Mouse (Mus musculus) limb, embryonic 10.5 days (tissue): ENCODE data around the gene Bhlha15. TPM values are rescaled to one million over a fixed set of nuclear protein-coding genes. Genes with fewer than 3 reads are reported as not detected.

Experiments
- DNase-seq: peaks from one replicate; pipeline ENCODE4 v3.0.0-alpha.2; 2017; ENCODE audit warnings: low spot score
- H3K27ac ChIP-seq: fragments of 300-500 bp; sonication (generic); 2 replicates; pipeline ENCODE4 v1.5.1; 2016; ENCODE audit warnings: mild to moderate bottlenecking
- H3K27me3 ChIP-seq: fragments of 300-500 bp; sonication (generic); 2 replicates; pipeline ENCODE4 v1.6.1; 2016; ENCODE audit warnings: low read depth, mild to moderate bottlenecking; ENCODE audit not compliant: poor library complexity, severe bottlenecking
- H3K36me3 ChIP-seq: fragments of 300-500 bp; sonication (generic); 2 replicates; pipeline ENCODE4 v1.6.1; 2016; ENCODE audit warnings: mild to moderate bottlenecking, moderate library complexity
- H3K4me1 ChIP-seq: fragments of 300-500 bp; sonication (generic); 2 replicates; pipeline ENCODE4 v1.6.1; 2016
- H3K4me3 ChIP-seq: fragments of 300-500 bp; sonication (generic); 2 replicates; pipeline ENCODE4 v1.5.1; 2016; ENCODE audit warnings: mild to moderate bottlenecking, moderate library complexity
- H3K9me3 ChIP-seq: fragments of 300-500 bp; sonication (generic); replicated peaks from 2 replicates; pipeline ENCODE4 v1.6.1; 2016; ENCODE audit warnings: mild to moderate bottlenecking
- WGBS: fragments of 180-500 bp; shearing (Covaris S2); methylation state at CpG from one replicate; pipeline ENCODE4 v1.1.7; 2016; 5-methylcytosine and 5-hydroxymethylcytosine counted together
- polyA plus RNA-seq: library from polyadenylated mRNA; unstranded; fragments of >200 nt; fragmentation: Nextera tagmentation; extraction: Ambion mirVana; gene quantifications from 2 replicates; pipeline ENCODE4 v1.2.1, GENCODE M21; 2016

The Bhlha15 gene
- polyA plus RNA-seq, 1 experiment from 2014 or later: 0.11 TPM

DNA sequence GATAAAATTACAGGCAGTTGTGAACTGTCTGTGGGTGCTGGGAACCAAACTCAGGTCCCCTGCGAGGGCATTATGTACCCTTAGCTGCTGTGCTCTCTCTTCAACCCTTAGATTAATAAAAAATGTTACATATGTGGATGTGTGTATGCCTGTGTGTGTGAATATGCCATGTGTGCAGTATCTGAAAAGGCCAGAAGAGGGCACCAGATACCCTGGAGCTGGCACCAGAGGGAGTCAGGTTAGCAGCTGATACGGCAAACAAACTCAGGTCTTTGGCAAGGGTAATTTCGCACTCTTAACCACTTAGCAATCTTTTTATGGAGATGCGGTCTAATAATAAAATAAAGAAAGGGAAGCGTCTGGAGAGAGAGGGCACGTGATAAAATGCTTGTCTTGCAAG lies 12.3 kb downstream of the Bhlha15 start:
- DNase-seq: no peak
- WGBS: 96% methylated on average over 6 of the region's 6 CpGs
- peaks cover 63% of the 10 kb centered on the region for H3K36me3 ChIP-seq
- H3K9me3 ChIP-seq: no peaks in the 10 kb centered on the region; the same call in 1 of the 2 replicates
- H3K27me3 ChIP-seq: no peaks in the 10 kb centered on the region
- no peak overlapping the region for H3K27ac ChIP-seq
- H3K4me3 ChIP-seq: no peak overlapping the region
- no peaks in the 10 kb centered on the region for H3K4me1 ChIP-seq

DNA sequence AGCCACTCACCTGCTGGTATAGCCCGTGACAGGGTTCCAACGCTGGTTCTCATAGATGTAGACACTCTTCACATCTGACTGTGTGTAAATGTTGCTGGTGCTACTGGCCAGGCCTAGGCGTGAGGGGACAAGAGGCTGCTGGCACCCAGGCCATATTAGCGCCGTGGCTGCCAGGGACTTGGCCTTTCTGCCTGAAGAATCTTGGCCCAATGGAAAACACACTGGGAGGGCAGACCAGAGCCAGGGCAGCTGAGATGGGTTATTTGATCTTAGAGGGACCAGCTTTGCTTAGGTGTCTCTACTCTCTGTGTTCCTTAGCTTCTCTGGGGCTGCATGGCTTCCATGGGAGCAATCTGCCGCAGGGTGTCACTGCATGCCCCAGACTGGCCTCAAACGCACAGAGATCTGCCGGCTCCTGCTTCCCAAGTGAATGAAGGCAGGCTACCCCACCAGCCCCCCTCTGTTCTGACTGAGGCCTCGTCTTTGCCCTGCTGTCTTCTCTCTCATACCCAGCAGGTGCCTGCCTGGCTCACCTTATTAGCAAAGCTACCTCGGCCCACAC lies 13.4 kb downstream of the Bhlha15 start:
- Histone ChIP-seq H3K27ac (no peak overlapping the region), H3K36me3 (peaks cover 66% of the 10 kb centered on the region), H3K27me3 (no peaks in the 10 kb centered on the region), H3K9me3 (no peaks in the 10 kb centered on the region; the same call in 1 of the 2 replicates), H3K4me1 (no peaks in the 10 kb centered on the region), H3K4me3 (no peak overlapping the region)
- WGBS: 90% methylated on average over 10 of the region's 10 CpGs
- no peak for DNase-seq

DNA sequence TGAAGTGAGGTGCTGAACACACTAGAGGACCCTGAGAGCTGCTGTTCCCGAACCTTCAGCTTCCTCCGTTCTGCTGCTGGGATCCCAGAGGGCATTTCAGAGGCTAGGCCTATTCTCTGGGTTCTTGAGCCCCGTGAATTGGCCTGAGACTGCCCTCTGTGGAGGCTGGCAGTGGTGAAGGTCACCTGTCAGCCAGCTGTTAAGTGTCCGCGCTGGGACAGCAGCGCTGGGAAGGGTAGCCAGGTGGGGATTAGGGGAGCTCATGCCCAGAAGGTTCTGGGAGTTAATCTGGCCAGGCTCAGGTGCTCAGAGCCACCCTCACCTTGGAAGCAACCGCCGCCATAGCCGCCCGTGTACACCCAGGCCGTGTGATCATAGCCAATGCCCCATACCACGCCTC lies 14.2 kb downstream of the Bhlha15 start:
- 95% methylated on average over 12 of the region's 12 CpGs for WGBS

DNA sequence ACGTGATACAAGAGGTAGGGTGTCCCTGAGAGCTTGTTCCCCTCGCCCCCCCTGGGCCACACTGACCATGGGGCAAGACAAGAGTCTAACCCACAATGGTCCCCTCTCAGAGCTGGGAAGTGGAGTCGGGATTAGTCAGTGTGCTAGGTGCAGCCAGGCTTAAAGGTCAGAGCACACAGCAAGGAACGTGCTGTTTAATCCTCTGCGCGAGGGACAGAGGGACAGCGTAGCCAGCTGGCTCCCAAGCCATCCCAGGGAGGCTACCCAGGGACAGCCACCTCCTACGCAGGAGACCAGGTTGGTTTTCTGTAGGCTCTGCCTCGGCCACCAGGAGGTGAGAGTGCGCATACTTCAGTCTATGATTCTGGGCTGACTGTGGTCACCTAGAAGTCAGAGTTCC lies 14.8 kb downstream of the Bhlha15 start:
- Histone ChIP-seq H3K27ac (no peak overlapping the region), H3K27me3 (no peaks in the 10 kb centered on the region), H3K4me3 (no peak overlapping the region), H3K36me3 (peaks cover 68% of the 10 kb centered on the region), H3K9me3 (no peaks in the 10 kb centered on the region; the same call in 1 of the 2 replicates), H3K4me1 (no peaks in the 10 kb centered on the region)
- DNase-seq: no peak
- 84% methylated on average over 10 of the region's 10 CpGs for WGBS

More for the DNA sequence above, 14.2 kb downstream of the Bhlha15 start:
- Histone ChIP-seq H3K36me3 (peaks cover 65% of the 10 kb centered on the region), H3K27ac (no peak overlapping the region), H3K4me3 (no peak overlapping the region), H3K27me3 (no peaks in the 10 kb centered on the region), H3K4me1 (no peaks in the 10 kb centered on the region), H3K9me3 (no peaks in the 10 kb centered on the region; the same call in 1 of the 2 replicates)
- no peak for DNase-seq

DNA sequence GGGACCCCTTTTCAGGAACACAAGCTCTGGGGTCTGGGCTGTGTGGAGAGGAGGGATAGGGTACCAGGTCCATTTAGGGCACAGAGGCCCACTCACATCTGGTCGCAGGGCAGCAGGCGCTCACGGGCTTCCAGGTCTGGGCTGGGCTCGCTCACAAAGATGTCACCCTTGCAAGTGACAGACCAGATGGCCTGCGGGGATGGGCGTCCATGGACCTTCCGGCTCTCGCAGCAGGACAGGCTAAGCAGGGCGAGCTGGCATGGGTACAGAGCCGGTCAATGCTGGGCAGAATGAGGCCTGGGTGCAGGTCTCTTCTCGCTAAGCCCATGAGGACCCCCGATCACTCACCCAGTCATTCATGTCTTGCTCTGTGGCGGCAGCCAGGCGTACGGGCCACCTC lies 16.0 kb downstream of the Bhlha15 start:
- H3K4me1 ChIP-seq: no peaks in the 10 kb centered on the region
- H3K27ac ChIP-seq: no peak overlapping the region
- WGBS: 97% methylated on average over 15 of the region's 15 CpGs
- H3K36me3 ChIP-seq: peaks cover 69% of the 10 kb centered on the region
- DNase-seq: no peak
- no peaks in the 10 kb centered on the region; the same call in 1 of the 2 replicates for H3K9me3 ChIP-seq
- no peaks in the 10 kb centered on the region for H3K27me3 ChIP-seq
- no peak overlapping the region for H3K4me3 ChIP-seq

DNA sequence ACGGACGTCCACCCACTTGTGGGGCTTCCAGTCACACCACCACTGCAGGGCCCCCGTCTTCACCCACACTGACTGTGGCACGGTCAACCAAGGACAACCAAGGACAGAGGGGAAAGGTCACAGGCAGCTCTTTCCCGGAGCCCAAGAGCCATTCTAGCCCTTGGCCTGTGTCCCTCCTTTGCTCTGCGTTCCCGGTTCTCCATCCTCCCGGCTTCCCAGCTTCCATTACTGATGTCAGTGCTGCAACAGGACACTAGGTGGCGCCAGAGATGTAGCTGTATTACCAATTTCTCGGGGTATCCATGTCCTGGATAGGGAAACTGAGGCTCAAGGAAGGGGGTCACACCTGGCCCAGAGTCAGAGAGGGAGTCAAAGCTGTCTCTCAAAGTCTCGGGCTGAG lies 17.4 kb downstream of the Bhlha15 start:
- peaks cover 74% of the 10 kb centered on the region for H3K36me3 ChIP-seq
- peak; percentile 51 for DNase-seq
- H3K4me1 ChIP-seq: no peaks in the 10 kb centered on the region
- no peak overlapping the region for H3K4me3 ChIP-seq
- 57% methylated on average over 11 of the region's 11 CpGs for WGBS
- no peak overlapping the region for H3K27ac ChIP-seq
- H3K27me3 ChIP-seq: no peaks in the 10 kb centered on the region
- no peaks in the 10 kb centered on the region; the same call in 1 of the 2 replicates for H3K9me3 ChIP-seq

DNA sequence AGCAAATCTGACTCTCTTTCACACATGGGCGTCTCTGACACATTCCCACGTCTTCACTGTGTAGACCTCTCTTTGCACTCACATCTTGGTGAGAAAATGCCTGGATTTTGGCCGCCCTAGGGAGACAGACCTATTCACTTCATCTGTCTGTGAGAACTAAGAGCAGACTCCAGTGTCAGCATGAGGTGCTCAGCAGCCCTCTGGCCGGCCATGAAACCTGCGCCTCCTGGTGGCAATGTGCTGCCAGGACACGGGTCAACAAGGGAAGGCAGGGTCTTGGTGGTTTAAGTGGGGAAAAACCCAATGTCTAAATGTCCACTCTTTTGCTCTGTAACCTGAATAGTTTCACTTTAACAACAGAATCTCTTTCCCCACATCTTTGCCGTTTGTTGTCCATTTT lies 24.4 kb downstream of the Bhlha15 start:
- DNase-seq: peak; percentile 77
- Histone ChIP-seq H3K27ac (no peak overlapping the region), H3K4me1 (peaks cover 3% of the 10 kb centered on the region), H3K9me3 (no peaks in the 10 kb centered on the region), H3K36me3 (peaks cover 63% of the 10 kb centered on the region), H3K4me3 (no peak overlapping the region), H3K27me3 (no peaks in the 10 kb centered on the region)
- 28% methylated on average over 7 of the region's 7 CpGs for WGBS

DNA sequence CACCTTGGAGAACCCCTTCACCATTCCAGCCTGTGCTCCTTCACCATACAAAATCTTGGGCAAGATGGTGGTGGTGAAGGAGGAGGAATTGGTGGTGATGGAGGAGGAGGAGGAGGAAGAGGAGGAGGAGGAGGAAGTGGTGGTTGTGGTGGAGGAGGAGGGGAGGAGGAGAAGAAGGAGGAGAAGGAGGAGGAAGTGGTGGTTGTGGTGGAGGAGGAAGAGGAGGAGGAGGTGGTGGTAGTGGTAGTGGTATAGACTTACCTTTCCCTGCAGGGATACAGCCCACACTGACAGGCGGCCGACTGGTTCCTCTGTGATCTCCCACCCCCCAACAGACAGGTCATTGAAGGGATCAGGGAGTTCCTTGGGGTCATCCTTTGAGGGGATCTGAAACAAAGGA lies 25.9 kb downstream of the Bhlha15 start:
- Histone ChIP-seq H3K4me1 (peaks cover 6% of the 10 kb centered on the region), H3K27me3 (no peaks in the 10 kb centered on the region), H3K9me3 (no peaks in the 10 kb centered on the region), H3K4me3 (no peak overlapping the region), H3K27ac (no peak overlapping the region), H3K36me3 (peaks cover 47% of the 10 kb centered on the region)
- DNase-seq: no peak
- WGBS: 81% methylated on average over 2 of the region's 2 CpGs

DNA sequence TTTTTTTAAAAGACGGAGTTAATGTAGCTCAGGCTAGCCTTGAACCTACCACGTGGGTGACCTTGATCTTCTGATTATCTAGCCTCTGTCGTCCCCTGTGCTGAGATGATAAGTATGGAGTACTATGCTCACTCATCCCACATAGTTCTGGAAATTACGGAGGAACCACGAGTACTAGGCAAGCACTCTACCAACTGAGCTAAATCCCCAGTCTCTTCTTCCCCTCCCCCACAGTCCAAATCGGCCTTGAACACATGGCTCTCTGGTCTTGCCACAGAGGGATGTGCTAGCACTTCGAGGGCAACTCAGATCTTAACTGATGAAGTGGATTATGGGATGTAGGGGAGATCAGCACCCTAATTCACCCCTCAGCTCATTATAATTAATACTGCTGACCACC lies 28.0 kb downstream of the Bhlha15 start:
- WGBS: 90% methylated on average over 7 of the region's 7 CpGs
- no peak overlapping the region for H3K4me3 ChIP-seq
- peaks cover 30% of the 10 kb centered on the region; the same call in 1 of the 2 replicates for H3K36me3 ChIP-seq
- no peak overlapping the region for H3K27ac ChIP-seq
- H3K27me3 ChIP-seq: no peaks in the 10 kb centered on the region
- peaks cover 26% of the 10 kb centered on the region for H3K4me1 ChIP-seq
- DNase-seq: no peak
- H3K9me3 ChIP-seq: no peaks in the 10 kb centered on the region

DNA sequence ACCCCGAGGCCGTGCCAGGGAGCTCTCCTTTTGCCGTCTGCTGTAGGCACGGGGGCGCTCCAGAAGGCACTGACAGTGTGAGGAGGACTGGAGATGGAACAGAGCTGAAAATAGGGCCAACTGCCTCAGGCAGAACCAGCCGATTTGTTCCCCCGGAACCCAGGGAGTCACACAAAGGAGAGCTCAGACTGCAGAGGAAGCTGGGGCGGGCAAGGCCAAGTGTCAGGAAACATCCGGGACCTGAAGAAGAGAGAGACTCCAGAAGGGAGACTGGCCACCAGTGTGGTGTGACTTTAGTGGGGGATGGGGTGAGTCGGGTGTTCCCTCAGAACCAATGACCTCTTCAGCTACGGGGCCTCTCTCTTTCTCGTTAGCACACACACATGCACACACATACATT lies 29.2 kb downstream of the Bhlha15 start:
- Histone ChIP-seq H3K36me3 (peaks cover 20% of the 10 kb centered on the region; the same call in 1 of the 2 replicates), H3K27ac (peak overlapping the region; percentile 66), H3K4me1 (peaks cover 34% of the 10 kb centered on the region), H3K4me3 (no peak overlapping the region), H3K9me3 (no peaks in the 10 kb centered on the region), H3K27me3 (no peaks in the 10 kb centered on the region)
- whole genome bisulfite sequencing: 76% methylated on average over 12 of the region's 12 CpGs
- DNase-seq: no peak

DNA sequence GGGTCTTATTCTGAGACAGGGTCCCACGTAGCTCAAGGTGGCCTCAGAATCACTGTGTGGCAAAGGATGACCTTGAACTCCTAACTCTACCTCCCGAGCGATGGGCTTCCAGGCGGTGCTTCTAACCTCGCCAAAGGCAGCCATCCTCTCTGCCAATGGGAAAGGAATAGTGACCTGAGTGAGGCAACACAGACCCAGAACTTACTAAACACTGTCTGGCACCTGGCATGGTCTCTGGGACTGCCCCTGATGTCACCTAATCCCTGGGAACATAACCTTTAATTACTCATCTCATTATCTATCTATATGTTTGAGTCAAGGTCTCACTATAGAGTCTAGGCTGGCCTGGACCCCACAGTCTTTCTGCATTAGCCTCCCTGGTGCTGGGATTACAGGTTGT lies 29.9 kb downstream of the Bhlha15 start:
- H3K4me3 ChIP-seq: no peak overlapping the region
- H3K4me1 ChIP-seq: peaks cover 37% of the 10 kb centered on the region
- H3K9me3 ChIP-seq: no peaks in the 10 kb centered on the region
- no peak overlapping the region for H3K27ac ChIP-seq
- peaks cover 20% of the 10 kb centered on the region; the same call in 1 of the 2 replicates for H3K36me3 ChIP-seq
- H3K27me3 ChIP-seq: no peaks in the 10 kb centered on the region
- DNase-seq: no peak
- 90% methylated on average over 5 of the region's 5 CpGs for WGBS

DNA sequence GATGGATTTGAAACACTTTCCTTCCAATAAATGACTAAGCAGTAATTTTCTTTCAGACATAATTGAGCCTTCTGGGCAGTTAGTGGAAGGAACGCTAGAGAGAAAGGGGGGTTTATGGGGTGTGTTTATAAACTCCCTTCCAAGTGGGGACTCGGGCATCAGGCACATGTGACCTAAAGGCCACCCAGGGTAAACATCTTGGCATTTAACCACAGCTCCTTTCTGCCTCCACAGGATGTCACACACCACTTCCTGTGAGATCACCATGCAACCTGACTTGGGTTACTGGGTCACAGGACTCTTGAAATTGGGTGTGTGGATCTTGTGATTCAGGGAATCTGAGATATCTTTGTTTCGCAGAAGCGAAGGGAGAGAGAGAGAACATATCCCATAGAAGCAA lies 31.2 kb downstream of the Bhlha15 start:
- peaks cover 13% of the 10 kb centered on the region; the same call in 1 of the 2 replicates for H3K36me3 ChIP-seq
- peaks cover 37% of the 10 kb centered on the region for H3K4me1 ChIP-seq
- no peak overlapping the region for H3K4me3 ChIP-seq
- H3K27ac ChIP-seq: no peak overlapping the region
- H3K27me3 ChIP-seq: no peaks in the 10 kb centered on the region
- 78% methylated on average over 4 of the region's 4 CpGs for WGBS
- no peaks in the 10 kb centered on the region for H3K9me3 ChIP-seq
- no peak for DNase-seq

DNA sequence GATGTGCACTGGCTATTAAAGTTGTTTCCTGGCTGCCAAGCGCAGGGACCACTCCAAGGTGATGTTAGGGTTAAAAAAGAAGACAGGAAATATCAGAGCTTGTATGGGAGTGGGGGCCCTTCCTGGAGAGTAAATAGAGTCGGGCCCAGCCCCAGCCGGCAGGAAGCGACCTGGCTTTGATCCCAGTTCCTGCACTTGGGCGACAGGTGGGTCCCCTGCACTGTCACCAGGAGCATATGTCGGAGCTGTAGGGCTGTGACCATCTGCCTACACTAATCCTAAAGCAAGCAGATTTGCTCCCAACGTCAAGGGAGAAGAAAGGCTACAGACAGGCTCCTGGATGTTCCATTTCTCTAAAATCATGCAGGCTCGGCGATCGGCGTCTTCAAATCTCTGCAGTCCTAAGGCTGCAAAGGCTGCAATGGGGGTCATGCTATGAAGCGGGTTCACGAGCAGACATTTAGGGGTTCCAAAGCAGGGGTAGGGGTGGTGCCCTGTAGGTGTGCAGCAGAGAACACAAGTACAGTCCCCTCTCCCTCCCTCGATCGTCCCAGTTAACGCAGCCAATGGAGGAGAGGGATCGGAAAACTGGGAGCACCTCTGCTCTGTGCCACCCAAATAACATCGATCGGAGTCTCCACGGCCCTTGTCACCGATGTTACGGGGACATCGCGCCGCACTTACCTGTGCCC lies 32.9 kb downstream of the Bhlha15 start:
- Histone ChIP-seq H3K9me3 (no peaks in the 10 kb centered on the region), H3K27ac (peak overlapping the region; percentile 74), H3K4me1 (peaks cover 37% of the 10 kb centered on the region), H3K36me3 (no peaks in the 10 kb centered on the region), H3K4me3 (peak overlapping the region; percentile 80), H3K27me3 (no peaks in the 10 kb centered on the region)
- DNase-seq: no peak
- 3% methylated on average over 25 of the region's 25 CpGs for WGBS
